Mouse (Mus musculus) R1 (cell line): ENCODE measurements at regions not wholly inside any gene's neighbourhood (a gene's known extent, or its start where the extent isn't known, plus 50 kb on each side); places are given as distances from the start of the nearest gene placed in this dataset.

Source experiments
- DNase-seq: peaks from one replicate; pipeline ENCODE4 v3.0.0-alpha.2; 2018; ENCODE audit warnings: low read depth, low spot score

DNA sequence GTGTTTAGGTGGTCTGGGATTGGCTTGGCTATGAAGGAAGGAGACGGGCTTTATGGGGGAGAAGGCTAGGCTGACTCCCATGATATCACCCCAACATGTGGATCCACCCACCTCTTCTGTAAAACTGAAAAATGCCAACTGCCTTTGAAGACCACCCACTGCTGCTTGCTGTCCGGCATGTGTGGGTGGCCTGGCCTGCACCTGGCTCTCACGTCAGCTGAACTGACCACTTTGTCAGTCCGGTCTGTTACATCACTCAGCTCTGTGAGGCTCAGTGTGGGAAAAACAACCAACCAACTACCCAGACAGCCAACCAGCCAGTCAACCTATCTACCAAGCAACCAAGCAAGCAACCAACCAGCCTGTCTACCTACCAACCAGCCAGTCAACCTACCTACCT is 305.5 kb downstream of the Tbc1d1 start:
- no peak for DNase-seq

DNA sequence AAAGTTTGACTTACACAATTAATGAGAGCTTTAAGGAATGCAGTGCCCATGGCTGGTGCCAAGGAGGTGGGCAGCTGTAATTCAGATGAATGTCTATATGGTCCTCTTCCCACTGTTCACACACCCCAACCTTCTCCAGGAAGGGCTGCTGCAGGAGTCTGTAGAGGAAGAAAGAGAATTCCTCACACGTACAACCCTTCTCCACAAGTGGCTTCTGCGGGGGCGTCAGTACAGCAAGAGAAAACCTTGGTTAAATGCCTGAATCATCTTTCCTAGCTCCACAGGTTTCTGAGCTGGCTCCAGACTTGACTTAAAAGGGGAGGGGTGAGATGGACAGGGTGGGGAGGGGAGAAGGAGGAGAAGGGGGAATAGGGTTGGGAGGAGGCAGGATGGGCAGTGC is 306.3 kb downstream of the Tbc1d1 start:
- DNase-seq, result no peak

DNA sequence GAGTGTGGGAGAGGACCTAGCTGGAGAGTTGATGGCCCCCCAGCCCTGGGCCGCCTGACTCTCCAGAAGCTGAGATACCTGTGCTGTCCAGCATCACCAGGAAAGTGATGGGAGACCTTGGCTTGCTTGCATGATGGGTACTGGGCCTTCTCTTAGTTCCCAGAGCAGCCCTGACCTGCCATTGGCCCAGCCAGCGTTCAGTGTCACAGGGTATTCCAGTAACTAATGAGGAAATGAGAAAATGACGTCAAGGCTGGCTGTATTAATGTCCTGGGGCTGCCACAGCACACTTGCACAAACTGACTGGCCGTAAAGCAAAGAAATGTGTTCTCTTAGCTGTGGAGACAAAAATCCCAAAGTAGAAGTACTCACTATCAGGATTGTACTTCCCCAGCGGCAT is 307.5 kb downstream of the Tbc1d1 start:
- DNase-seq, result no peak

DNA sequence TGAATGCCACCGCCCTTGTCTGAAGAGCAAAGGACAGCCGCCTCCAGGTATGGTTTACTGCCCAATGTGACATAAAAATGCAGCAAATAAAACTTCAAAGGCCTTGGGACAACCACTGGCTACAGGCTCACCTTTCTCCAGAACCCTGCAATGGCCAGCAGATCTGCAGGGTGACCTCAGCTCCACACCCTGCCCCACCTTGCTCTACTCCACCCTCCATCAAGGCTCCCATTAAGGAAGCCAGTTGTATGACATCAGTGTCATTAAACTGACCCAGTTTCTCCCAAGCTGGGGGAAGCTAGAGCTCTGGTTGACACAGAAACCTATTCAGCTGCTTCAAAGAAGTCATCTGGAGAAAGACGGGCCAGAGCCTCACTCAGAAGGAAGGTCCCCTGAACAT is 310.2 kb downstream of the Tbc1d1 start:
- no peak for DNase-seq

DNA sequence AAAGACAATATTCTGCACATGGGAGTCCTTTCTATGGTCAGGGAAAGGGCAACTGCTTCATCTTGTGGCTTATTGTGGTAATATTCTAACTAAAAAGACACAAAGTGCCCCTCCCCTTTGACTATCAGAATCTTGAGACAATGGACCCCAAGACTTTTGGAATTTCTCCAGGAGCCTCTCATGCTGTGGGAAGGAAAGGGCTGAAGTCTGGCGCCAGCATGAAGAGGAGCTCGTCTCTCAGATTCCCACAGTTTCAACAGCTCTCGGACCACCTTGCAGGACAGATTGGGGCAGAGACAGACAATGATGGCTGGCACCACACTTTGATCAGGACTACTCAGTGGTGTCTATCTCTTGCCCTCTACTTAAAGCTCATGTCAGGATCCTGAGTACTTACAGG is 311.8 kb downstream of the Tbc1d1 start:
- DNase-seq, result no peak

DNA sequence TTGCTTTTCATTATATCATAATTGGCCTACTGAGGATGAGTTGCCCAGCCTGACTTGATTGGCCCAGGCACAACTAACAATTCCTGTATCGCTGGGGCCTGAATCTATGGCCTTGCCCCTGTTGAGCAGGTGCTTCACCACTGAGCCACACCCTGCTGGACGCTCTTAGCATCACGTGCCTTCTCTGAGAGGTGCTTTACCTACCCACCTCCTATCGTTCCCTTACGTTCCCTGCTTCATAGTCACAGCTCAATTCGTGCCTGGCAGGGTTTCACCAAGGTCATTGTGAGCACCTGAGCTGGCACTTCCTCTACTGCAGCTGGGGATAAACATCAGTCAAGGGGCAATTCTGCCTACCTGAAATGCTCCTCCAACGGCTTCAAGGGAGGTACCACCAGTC is 312.2 kb downstream of the Tbc1d1 start:
- DNase-seq, result no peak

DNA sequence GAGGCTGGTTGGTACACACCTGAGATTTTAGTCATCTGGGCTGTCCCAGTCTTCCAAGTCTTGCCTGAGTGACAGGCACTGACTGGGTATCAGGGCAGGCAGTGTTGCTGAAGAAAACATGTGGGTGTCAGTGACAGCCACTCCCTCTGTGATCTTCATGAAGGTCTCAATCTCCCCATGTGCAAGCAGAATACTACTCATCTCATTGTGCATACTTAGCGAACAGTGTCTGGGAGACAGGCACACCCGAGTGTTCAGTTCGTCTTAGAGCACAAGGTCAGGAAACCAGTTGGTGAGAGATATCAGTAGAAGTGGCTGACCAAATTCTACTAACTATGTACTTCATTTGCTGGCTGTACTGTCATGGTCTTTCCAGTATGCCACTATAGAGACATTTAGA is 315.9 kb downstream of the Tbc1d1 start:
- no peak for DNase-seq

DNA sequence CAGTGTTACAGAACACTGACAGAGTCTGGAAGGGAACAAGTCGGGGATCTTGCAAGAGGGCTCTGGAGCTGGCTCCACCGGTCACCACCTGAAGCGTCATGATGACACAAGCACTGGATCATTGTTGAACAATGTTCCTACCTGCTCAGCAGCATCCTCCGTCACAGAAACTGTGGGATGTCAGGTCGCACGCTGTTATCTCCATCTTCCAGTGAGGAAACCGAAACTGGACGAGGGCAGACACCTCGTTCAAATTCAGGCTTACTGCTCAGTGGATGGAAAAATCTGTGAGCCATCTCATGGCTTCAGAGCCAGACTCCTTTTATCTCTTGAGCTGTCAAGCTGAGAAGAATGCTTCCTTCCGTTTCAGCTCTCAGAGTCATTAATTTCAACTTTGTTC is 316.3 kb downstream of the Tbc1d1 start:
- no peak for DNase-seq

DNA sequence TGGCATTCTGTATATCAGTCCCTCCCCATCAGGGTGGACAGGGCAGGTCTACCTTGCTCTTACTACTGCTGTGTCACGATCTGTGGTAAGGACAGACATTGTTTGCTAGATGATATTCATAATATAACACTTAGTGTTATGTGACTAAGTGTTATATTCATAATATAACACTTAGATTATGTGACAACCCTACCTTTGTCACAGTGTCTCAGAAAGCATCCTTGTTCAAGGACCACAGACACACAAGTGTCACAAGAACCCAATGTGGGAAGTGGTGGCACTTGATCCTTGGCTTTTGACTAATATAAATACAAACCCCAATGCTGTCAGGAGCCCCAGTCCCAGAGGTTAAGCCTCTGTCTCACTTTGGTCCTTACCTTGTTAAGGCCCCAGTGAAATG is 318.8 kb downstream of the Tbc1d1 start:
- DNase-seq, result no peak

DNA sequence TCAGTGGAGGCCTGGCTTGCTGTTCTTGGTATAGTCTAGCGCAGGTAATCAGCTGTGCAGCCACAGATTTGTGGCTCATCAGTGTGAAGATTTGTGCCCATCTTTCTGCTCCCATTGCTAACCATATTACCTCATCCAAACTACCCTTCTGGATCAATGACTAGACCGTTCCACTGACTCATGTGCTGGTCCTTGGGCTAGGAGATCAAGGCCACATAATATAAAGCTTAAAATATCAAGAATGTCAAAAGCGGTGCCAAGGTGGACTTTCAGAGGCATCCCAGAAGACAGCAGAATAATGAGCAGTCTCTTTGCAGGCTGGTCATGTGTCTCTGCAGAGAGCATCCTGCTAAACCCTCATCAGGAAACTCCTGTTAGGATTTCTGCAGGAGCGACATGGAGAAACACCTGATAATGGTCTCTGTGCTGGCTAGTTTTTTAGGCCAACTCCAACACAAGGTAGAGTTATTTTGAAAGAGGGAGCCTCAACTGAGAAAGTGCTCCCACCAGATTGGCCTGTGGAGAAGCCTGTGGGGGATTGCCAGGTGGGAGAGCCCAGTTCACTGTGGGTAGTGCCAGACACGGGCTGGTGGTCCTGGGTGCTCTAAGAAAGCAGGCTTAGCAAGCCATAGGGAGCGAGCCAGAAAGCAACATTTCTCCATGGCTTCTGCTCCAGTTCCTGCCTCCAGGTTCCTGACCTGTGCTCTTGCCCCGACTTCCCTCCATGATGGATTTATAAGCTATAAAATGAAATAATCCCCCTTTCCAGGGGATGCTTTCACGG is 319.8 kb downstream of the Tbc1d1 start:
- DNase-seq, result no peak

DNA sequence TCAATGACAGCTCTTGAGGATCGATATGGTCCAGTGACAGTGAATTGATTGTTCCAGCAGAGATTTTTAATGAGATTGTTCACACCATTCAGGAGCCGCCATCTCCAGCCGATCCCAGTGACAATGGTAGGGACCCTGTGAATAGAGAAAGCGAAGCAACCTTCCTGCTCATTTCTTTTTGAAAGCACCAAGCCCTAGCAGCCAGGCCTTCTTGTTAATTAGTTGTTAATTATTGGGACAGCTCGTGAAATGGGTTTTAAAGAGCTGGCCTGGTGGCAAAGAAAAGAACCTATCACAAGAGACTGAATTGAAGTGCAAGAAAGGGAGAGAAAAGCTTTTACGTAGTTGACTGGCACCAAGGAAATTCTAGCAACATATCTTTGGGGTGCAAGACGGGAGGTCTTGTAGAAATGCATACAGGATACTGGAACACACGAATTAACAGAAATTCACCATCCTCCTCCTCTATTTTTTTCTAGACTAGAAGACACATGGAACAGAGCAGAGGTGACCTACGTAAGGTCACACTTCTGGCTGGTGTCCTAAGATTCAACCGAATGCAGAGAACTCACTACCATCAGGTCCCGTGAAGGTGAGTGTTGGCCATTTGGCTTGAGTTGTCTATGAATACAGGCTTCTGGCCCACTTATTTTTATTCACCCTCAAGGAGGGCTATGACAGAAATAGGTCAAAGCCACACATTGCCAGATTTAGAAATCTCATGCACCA is 320.7 kb downstream of the Tbc1d1 start:
- DNase-seq, result no peak

DNA sequence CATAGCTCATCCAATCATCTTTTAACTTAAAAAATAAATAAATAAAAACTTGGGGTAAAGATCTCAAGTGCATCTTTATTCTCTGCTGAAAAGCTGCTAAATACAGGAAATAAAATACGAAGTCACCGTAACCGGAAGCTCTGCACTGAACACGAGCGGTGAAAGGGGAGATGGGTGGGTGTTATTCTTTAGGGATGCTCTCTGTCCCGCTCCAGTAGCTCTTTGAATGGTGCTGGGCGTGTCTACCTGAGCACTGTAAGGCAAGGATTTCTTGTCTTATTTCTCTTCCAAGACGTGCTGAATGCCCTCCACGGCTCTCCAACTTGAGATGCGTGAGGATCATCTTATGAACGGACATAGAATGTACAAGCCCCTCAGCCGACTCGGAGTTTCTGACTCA is 322.0 kb downstream of the Tbc1d1 start:
- DNase-seq, result peak; percentile 43

DNA sequence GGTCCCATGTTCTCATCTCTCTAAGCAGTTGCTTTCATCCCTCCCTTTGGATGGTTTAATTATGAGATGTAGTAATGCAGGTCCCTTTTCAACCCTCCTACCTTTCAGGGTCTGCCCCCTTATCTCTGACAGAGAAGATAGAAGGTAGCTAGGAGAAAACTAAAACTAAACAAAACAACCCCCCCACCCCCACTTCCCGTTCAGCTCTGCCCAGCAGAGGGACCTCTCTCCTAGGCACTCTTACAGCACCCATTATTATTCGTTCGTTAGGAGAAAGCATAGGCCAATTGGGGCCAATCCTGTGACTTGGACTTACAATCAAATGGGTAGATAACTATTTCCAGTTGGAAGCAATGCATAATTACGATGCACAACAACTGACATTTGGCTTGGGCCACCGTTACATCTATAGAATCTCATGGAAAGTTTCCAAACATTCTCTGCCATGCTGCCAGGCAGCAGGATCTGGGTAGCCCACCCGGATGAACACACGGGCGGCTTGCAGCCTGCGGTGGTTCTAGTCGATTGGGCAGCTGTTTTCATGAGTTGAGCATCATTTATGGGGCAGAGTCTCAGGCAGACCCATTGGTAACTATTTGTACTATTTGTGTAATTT is 322.6 kb downstream of the Tbc1d1 start:
- peak; percentile 41 for DNase-seq

DNA sequence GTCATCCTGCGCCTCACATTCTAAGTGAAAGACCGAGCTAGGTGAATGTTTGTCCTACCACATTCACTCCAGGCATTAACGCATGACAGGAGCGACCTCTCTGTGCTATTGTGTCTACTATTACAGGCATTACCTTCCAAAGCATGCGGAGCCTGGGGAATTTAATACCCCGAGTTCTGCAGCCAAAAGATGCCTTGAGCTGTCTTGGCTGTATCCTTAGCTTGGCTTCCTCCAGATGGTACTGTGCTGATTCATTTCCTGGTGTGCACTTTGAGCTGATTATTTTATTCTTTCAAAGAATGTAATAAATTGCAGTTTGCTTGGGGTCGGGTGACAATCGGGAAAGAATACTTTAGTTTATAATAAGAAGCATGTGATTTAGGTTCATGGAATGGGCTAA is 323.2 kb downstream of the Tbc1d1 start:
- no peak for DNase-seq

DNA sequence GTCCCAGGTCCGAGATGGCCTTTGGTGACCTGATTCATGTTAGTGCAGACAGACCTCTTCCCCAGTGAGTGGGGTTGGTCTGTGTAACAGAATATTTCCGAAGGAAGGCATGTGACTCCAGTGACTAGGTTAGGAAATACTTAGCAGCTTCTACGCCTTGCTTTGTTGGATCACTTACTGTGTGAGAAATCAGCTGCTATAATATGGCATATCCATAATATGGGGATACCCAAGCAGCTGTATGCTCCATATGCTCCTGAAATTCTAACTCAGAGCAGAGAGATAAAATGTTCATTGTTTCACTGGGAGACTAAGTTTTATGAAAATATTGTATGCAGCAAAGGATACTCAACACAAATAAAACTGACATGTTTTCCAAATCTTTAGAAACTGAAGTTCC is 318.1 kb upstream of the Klf3 start:
- DNase-seq, result no peak

DNA sequence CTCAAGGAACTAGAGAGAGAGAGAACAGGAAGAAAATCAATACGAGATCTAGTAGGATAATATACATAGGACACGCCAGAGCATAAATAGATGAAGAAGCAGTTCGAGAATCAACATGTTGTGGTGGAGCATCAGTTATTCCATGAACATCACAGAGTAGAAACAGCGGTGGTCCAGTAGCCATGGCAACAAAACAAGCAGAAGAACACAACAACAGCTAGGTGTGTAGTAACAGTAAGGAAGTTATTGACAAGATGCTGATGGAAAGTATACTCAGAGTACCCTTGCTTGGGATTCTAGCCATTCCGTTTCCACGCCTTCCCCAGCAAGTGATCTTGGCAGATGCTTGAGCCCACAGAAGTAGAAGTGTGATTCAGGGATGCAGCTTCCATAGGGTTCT is 317.3 kb upstream of the Klf3 start:
- DNase-seq, result no peak

DNA sequence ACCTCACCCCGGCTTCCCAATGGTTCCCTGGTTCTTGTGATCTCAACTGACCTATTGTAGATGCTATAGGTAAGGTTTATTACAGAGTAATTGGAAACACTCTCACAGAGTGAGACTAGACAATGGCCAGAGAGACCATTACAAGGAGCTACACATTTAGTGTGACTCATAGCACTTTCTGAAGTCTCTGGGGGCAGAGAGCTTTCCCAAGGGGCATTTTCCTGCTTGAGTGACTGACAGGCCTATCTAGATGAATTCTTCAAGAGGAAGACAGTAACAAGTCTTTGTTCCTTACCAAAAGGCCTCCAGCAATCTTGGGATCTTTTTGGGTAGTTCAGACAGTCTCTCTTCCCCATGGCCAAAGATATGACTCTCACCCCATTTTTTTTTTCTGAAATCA is 316.4 kb upstream of the Klf3 start:
- no peak for DNase-seq

DNA sequence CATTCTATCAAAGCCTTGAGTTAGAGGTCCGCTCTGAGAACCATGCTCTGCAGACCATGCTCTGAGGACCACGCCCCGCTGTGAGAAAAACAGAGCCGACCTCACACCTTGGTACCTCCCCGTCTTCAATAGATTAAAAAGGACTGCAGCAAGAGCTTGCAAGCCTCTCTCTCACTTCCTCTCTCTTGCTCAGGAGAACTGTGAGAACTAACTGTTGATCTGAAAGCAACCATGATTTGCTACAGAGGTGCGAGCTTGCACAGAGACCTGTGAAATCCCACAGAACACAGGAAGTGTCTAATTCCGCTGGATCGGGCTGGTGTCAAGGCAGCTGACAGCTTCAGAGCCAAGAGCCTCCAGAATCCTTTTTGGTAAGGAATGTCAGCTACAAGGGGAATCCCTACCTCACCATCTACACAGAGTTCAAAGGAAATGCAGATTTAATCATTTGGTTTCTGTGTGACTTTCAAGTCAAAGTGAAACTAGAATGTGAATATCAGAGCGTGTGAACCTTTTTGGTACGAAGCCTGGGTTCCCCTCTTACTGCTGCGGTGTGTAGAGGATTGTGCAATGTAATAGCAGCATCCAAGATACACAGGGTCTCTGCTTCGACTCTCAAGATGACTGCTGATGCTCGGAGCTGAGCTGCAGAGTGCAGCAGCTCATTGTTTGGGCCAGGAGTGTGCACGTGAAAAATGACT is 315.3 kb upstream of the Klf3 start:
- DNase-seq, result peak; percentile 36

DNA sequence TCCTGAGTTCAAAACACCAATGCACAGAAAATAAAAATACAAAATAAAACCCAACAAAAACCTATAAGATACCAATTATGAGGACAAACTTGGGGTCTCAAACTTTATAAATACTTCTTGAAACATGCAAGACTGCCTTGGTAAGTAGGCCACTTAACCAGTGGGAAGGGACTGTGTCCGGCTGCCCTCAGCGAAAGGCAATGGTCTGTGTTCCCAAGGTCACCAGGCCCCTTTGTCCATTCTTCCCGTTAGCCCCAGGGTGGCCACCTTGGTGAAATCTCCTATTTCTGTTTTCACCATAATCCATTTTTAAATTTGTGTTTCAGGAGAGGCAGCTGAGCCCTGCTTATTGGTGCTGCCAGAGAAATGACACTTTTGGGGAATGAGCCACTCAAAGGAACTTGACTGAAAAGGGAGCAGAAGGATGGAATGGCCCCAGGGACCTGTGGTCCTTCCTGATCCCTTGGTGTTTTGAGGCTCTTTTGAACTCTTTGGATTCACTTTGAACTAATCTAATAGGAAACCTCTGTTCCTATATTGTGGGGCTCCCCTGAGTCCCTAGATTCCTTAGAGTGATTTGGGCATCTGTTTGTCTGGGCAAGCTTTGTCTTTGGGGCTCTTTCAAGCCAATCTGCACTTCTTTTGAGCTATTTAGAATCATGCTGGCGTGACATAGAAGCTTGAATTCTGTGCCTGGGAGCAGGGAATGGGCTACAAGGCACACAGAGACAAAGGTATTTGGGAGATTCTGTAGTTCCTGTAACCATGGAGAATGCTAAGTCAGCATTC is 313.3 kb upstream of the Klf3 start:
- DNase-seq, result peak; percentile 56

DNA sequence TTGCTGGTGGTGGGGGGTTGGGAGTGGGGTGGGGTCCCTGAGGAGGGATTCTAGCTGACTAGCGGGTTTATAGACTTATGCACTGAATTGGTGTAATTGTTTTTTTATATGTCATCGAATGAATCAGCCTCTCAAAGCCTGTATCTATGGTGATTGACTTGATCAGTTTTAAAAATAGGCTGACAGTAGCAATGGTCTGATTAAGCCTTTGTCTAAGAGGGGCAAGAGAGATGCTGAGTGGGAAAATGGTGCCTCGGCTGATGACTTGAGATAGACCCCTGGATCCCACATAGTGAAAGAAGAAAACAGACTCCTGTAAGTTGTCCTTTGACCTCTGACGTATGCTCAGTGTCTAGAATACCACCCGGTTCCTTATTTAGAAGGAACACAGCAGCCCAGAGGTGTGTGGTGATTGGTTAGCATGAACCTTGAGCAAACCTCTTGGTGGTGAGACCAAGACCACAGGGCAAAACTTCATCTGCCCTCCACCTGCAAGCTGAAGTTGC is 312.7 kb upstream of the Klf3 start:
- peak; percentile 16 for DNase-seq

DNA sequence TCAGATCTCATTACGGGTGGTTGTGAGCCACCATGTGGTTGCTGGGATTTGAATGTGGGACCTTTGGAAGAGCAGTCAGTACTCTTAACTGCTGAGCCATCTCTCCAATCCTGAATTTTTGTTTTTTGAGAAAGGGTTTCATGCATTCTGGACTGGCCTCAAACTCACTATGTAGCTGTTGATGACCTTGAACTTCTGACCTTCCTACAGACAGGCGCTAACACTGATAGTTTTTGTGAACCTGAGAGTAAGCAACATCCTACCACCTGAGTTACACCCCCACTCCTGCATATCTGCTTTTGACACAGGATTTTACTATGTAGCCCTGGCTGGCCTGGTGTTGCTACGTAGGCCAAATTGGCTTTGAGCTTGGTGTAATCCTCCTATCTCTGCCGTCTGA is 308.8 kb upstream of the Klf3 start:
- DNase-seq, result peak; percentile 64
